In the genomic region with DNA sequence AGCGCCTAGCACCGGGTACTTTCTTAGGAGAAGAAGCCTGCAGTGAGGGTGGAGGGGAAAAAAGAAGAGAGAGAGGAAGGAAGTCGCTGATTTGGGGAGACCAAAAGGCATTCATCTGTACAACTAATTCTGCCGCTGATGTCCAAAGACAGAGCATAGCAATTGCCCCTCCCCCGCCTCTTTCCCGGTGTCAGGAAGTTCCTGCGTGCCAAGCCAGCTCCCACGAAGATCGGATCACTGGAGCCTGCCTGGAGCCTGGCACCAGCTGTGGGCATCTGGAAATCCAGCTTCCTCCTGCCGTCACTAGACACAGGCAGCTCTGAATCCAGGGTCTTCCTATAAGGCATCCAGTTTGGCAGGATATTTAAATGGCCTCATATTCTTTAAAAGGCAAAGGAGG, we compare ENCODE assay signal across 9 mouse cellular contexts. TPM values are rescaled to one million over a fixed set of nuclear protein-coding genes. Genes with fewer than 3 reads are reported as not detected.
DNase-seq lines count a peak whose midpoint lies in the region; ATAC-seq and TF ChIP-seq lines count a peak whose summit lies in the region.
"Had no signal": no experiment of that assay in that cellular context is flagged by ENCODE, and none has a peak within 500 bp of the region (broad histone marks: within the 10 kb centered on the region; RNA-seq: fewer than 3 reads in every experiment).

No protein-coding gene starts in this region.

- H3K4me3 ChIP-seq in megakaryocyte, embryonic 14.5 days (replicated peaks) = peak overlapping the region; percentile 9
- no peak overlapping the region for H3K4me3 ChIP-seq in kidney, adult 2 months (ENCODE audit: insufficient read depth, low read depth, low read length)
- H3K4me3 ChIP-seq: liver, embryonic 15.5 days had no signal

- H3K36me3 ChIP-seq in megakaryocyte, embryonic 14.5 days (replicated peaks; ENCODE audit: low read length) = no peaks in the 10 kb centered on the region
- H3K36me3 ChIP-seq in kidney, adult 2 months (ENCODE audit: control insufficient read depth, insufficient read depth, low read length) = no peaks in the 10 kb centered on the region
- H3K36me3 ChIP-seq: liver, embryonic 15.5 days had no signal

- H3K4me1 ChIP-seq in megakaryocyte, embryonic 14.5 days = peaks cover 10% of the 10 kb centered on the region
- H3K4me1 ChIP-seq in kidney, adult 2 months (ENCODE audit: control insufficient read depth, insufficient read depth, low read length) = no peaks in the 10 kb centered on the region
- H3K4me1 ChIP-seq: liver, embryonic 15.5 days had no signal

- no peak overlapping the region for H3K27ac ChIP-seq in kidney, adult 2 months (ENCODE audit: insufficient read depth, low read depth, low read length)
- H3K27ac ChIP-seq: liver, embryonic 15.5 days had no signal

- no peak for ATAC-seq in megakaryocyte, adult 5-6 weeks (ENCODE audit: poor library complexity, severe bottlenecking)
- no peak for ATAC-seq in activated CD4-positive, CD25-positive, alpha-beta regulatory T cell, adult 4 months

- no peak for TF ChIP-seq POLR2A in kidney, adult 2 months (IDR thresholded peaks at IDR 0.05; ENCODE audit: low read depth, low read length)

- WGBS in kidney, adult 2 months = 14% methylated on average over 10 of the region's 10 CpGs

- DNase-seq in adrenal gland, adult 2 months = peak; percentile 52
- no peak for DNase-seq in adrenal gland, adult 8-10 months
- peak; percentile 66 for DNase-seq in kidney, adult 2 months
- peak; percentile 81 for DNase-seq in lung, postnatal 14 days
- DNase-seq in spleen, postnatal 36 days (ENCODE audit: low spot score in 2 of 2) = no peak

- H3K9me3 ChIP-seq in megakaryocyte, embryonic 14.5 days = peaks cover 2% of the 10 kb centered on the region; the same call in 1 of the 2 replicates
- H3K9me3 ChIP-seq: liver, embryonic 15.5 days had no signal

- TF ChIP-seq CTCF in kidney, adult 2 months (conservative IDR thresholded peaks at IDR 0.05; ENCODE audit: insufficient read depth, insufficient read length, low read depth, low read length) = no peak

- peaks cover 17% of the 10 kb centered on the region for H3K27me3 ChIP-seq in megakaryocyte, embryonic 14.5 days (replicated peaks)
- no peaks in the 10 kb centered on the region for H3K27me3 ChIP-seq in kidney, adult 2 months (replicated peaks; ENCODE audit: control insufficient read depth, insufficient read depth, low read length)

RNA-seq across cellular contexts. Expression of gene Eif4g3, which starts 8.6 kb away (rescaled TPM):
- total RNA-seq in adrenal gland, adult 2 months (2021) = 100 to 1,000 TPM in 1 of 2 experiments, 10 to 100 TPM in 1; 69.2 to 133 TPM
- polyA plus RNA-seq in adrenal gland, adult 2 months (2012; rRNA removed) = 113 and 181 TPM in 2 replicates
- total RNA-seq in adrenal gland, adult 8-10 months (2022) = 100 to 1,000 TPM in 3 of 4 experiments, 10 to 100 TPM in 1; 97.4 to 133 (median 119) TPM
- polyA plus RNA-seq in megakaryocyte, embryonic 14.5 days (2012; ENCODE audit: insufficient read depth, low replicate concordance) = 34.5 and 54.4 TPM in 2 replicates
- total RNA-seq in megakaryocyte, adult 5-6 weeks (2015) = 65.6 and 77.6 TPM in 2 replicates
- 47.6 and 64.3 TPM in 2 replicates for total RNA-seq in megakaryocyte, adult 5-6 weeks (2017)
- polyA plus RNA-seq in kidney, adult 2 months (2012; rRNA removed) = 53.5 and 54.0 TPM in 2 replicates
- polyA plus RNA-seq in activated CD4-positive, CD25-positive, alpha-beta regulatory T cell, adult 4 months (2017; shearing (Covaris generic)) = 10 to 100 TPM; 35.4 to 42.5 TPM

Comparison
In these comparisons a context has a peak if more than half of its experiments do, and no peak if none do; other contexts are left out.
1. DNase-seq: peak in adrenal gland, adult 2 months (single experiment), kidney, adult 2 months (single experiment) and lung, postnatal 14 days (single experiment); none in adrenal gland, adult 8-10 months (single experiment) and spleen, postnatal 36 days (0 of 2).